Mouse (Mus musculus) cortical plate, adult 2 months (tissue): ENCODE data around the gene Zfp568.

Source experiments
- CTCF ChIP-seq: fragments of 200-500 bp; IDR thresholded peaks from 2 replicates; pipeline ENCODE4 v1.5.1; 2011; ENCODE audit warnings: mild to moderate bottlenecking, control low read depth, low read length; ENCODE audit not compliant: insufficient read depth; ENCODE audit errors: extremely low read depth
- POLR2A ChIP-seq: fragments of 200-500 bp; IDR thresholded peaks from 2 replicates; pipeline ENCODE4 v1.6.1; 2011; ENCODE audit warnings: mild to moderate bottlenecking, low read length, control low read depth; ENCODE audit not compliant: insufficient read depth; ENCODE audit errors: extremely low read depth

DNA sequence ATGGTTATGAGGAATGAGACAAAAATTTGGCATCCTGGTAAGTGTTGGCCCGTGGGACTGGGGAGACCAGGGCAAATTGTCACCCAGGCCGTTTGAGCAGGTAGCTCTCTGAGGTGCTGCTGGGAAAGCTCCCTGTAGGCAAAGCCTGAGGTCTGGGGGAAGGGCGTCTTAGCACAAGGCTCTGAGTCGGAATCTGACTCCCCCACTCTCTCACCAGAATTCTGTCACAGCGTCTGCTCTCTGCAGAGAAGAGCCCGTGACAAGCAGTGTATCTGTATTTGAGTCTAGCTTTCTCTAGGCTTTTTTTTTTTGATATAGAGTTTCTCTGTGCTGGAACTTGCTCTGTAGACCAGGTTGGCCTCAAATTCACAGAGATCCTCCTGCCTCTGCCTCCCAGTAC, 33.5 kb downstream of the Zfp568 start:
- TF ChIP-seq CTCF, result no peak
- no peak for TF ChIP-seq POLR2A
